Mouse (Mus musculus) bone marrow, adult 2 months (tissue): ENCODE data around the gene Cfap43. TPM values are rescaled to one million over a fixed set of nuclear protein-coding genes. Genes with fewer than 3 reads are reported as not detected.

Experiments used
- H3K27ac ChIP-seq: fragments of 200-500 bp; 2 replicates; pipeline ENCODE4 v1.5.1; 2012; ENCODE audit warnings: low read depth, mild to moderate bottlenecking, control low read depth, inconsistent platforms, low read length; ENCODE audit not compliant: control insufficient read depth, poor library complexity, insufficient read depth
- H3K4me1 ChIP-seq: fragments of 200-500 bp; 2 replicates; pipeline ENCODE4 v1.6.1; 2011; ENCODE audit warnings: low read length; ENCODE audit not compliant: control insufficient read depth, insufficient read depth
- H3K4me3 ChIP-seq: fragments of 200-500 bp; replicated peaks from 2 replicates; pipeline ENCODE3; 2011; ENCODE audit warnings: mild to moderate bottlenecking, low read depth, low read length, control low read depth; ENCODE audit not compliant: control insufficient read depth
- CTCF ChIP-seq: fragments of 200-500 bp; IDR thresholded peaks from 2 replicates; pipeline ENCODE4 v1.5.1; 2011; ENCODE audit warnings: low read length, control low read depth; ENCODE audit not compliant: control insufficient read depth, insufficient read depth
- POLR2A ChIP-seq: fragments of 200-500 bp; IDR thresholded peaks from 2 replicates; pipeline ENCODE4 v1.6.1; 2011; ENCODE audit warnings: low read depth, mild to moderate bottlenecking, control low read depth, low read length, borderline replicate concordance; ENCODE audit not compliant: control insufficient read depth
- whole genome bisulfite sequencing: fragments of 180-500 bp; shearing (Covaris S2); methylation state at CpG from one replicate; pipeline ENCODE4 v1.1.7; 2018; 5-methylcytosine and 5-hydroxymethylcytosine counted together
- polyA plus RNA-seq: library from polyadenylated mRNA; stranded (reverse); fragments of >200 nt; gene quantifications from 2 replicates; pipeline ENCODE4 v1.2.4, GENCODE M21; 2011; ENCODE audit warnings: low replicate concordance; ENCODE audit not compliant: missing spikeins, insufficient read depth, insufficient read length

Gene Cfap43
- polyA plus RNA-seq, 1 experiment = not detected

GRCm38 (mm10) chr19:47868951-47869350, 50.1 kb downstream of the Cfap43 start:
- TF ChIP-seq CTCF (no peak), POLR2A (no peak)
- Histone ChIP-seq H3K27ac (no peak overlapping the region), H3K4me3 (no peak overlapping the region), H3K4me1 (no peaks in the 10 kb centered on the region)
- WGBS = 71% methylated on average over 4 of the region's 4 CpGs

DNA sequence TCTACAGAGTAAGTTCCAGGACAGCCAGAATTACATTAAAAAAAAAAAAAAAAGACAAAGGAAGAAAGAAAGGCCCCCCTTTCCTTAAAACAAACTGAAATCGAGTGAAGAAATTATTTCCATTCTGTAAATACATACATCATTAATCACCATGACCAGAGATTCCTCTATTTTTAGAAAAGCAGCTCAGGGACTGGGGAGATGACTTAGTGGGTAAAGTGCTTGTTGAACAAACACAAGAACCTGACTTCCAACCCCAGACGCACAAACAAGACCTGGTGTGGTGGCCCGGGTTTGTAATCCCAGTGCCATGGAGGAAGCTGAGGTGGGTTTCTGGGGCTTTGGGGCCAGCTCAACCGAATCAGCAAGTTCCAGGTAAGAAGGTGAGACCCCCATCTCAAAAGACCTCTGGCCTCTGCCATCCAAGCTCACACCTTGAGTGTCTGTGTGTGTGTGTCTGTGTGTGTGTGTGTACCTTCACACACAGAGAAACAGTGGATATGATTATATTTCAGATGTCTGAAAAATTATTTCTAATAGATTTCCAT, 51.4 kb downstream of the Cfap43 start:
- no peak overlapping the region for H3K27ac ChIP-seq
- no peak overlapping the region for H3K4me3 ChIP-seq
- TF ChIP-seq CTCF (no peak), POLR2A (no peak)
- H3K4me1 ChIP-seq = no peaks in the 10 kb centered on the region
- WGBS = 52% methylated on average over 4 of the region's 4 CpGs

DNA sequence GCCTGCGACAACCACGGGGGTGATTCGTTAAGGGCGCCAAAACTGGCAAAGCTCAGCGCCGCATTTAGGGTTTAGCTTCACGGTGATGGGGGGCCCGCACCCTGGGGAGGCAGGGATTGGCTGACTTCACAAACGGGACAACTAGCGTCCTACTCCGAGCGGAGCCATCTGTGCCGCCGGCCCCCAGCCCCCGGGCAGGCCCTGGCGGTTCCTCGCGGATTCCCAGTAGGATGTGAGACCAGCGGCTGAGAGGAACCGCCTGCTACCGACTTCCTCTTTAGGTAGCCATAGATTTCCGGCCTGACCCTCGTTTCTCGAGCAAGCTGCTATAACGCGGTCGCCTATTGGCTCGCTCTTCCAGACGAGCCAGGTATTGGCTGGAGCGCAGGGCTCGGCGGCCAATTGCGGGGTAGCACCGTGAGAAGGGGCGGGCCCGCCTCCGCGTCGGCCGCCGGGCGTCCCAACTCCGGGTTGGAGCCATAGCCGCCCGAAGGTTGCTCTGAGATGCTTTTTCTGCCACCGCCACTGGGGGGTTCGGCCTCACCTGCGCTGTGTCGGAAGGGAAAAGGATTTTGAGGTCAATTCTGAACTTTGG, 53.6 kb downstream of the Cfap43 start, which contains the start of gene Gsto2:
Gsto2 (plus strand) TSS at position 182 of the 595 bp plus-strand sequence.
- TF ChIP-seq CTCF (peak; percentile 34; the same call in 1 of the 2 replicates), POLR2A (no peak; the same call in 1 of the 2 replicates)
- WGBS = under 1% methylated on average over 49 of the region's 49 CpGs

DNA sequence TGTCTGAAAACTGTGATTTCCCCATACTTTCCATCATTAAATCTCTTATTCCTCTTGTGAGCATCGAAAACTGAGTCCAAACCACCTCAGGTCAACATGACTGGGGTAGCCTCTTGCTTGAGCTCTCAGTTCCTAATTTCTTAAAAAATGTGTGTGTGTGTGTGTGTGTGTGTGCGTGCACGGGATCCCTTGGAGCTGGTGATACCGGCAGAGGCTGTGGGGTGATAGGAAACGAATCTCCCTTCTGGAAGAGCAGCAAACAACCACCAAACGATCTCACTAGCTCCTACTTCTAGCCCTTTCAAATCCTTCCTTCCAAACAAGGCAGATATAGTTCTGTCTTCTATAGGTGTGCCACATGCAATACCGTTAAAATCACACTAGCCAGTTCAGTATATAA, 54.4 kb downstream of the Cfap43 start:
- Histone ChIP-seq H3K4me1 (no peaks in the 10 kb centered on the region), H3K27ac (no peak overlapping the region), H3K4me3 (no peak overlapping the region)
- TF ChIP-seq POLR2A = no peak
- TF ChIP-seq CTCF = no peak
- WGBS = 81% methylated on average over 7 of the region's 7 CpGs

More for the DNA sequence above, 53.6 kb downstream of the Cfap43 start, which contains the start of gene Gsto2:
- Histone ChIP-seq H3K4me1 (no peaks in the 10 kb centered on the region), H3K4me3 (peak within 1 kb of the TSS; percentile 69), H3K27ac (peak within 1 kb of the TSS; percentile 71)

- WGBS = 93% methylated on average over 9 of the region's 9 CpGs
- Histone ChIP-seq H3K4me3 (no peak overlapping the region), H3K4me1 (no peaks in the 10 kb centered on the region), H3K27ac (no peak overlapping the region)
- TF ChIP-seq POLR2A = no peak
- no peak for TF ChIP-seq CTCF
These were observed 55.0 kb downstream of the Cfap43 start for GRCm38 (mm10) chr19:47864051-47864450.

GRCm38 (mm10) chr19:47862581-47862980, 56.5 kb downstream of the Cfap43 start:
- no peak overlapping the region for H3K27ac ChIP-seq
- no peaks in the 10 kb centered on the region for H3K4me1 ChIP-seq
- TF ChIP-seq CTCF (no peak), POLR2A (no peak)
- 88% methylated on average over 3 of the region's 3 CpGs for WGBS
- H3K4me3 ChIP-seq = no peak overlapping the region

- H3K27ac ChIP-seq = no peak overlapping the region
- TF ChIP-seq POLR2A (no peak), CTCF (no peak)
- no peaks in the 10 kb centered on the region; the same call in 1 of the 2 replicates for H3K4me1 ChIP-seq
- H3K4me3 ChIP-seq = no peak overlapping the region
- WGBS = 85% methylated on average over 8 of the region's 8 CpGs
These were observed 59.9 kb downstream of the Cfap43 start for GRCm38 (mm10) chr19:47859180-47859579.

DNA sequence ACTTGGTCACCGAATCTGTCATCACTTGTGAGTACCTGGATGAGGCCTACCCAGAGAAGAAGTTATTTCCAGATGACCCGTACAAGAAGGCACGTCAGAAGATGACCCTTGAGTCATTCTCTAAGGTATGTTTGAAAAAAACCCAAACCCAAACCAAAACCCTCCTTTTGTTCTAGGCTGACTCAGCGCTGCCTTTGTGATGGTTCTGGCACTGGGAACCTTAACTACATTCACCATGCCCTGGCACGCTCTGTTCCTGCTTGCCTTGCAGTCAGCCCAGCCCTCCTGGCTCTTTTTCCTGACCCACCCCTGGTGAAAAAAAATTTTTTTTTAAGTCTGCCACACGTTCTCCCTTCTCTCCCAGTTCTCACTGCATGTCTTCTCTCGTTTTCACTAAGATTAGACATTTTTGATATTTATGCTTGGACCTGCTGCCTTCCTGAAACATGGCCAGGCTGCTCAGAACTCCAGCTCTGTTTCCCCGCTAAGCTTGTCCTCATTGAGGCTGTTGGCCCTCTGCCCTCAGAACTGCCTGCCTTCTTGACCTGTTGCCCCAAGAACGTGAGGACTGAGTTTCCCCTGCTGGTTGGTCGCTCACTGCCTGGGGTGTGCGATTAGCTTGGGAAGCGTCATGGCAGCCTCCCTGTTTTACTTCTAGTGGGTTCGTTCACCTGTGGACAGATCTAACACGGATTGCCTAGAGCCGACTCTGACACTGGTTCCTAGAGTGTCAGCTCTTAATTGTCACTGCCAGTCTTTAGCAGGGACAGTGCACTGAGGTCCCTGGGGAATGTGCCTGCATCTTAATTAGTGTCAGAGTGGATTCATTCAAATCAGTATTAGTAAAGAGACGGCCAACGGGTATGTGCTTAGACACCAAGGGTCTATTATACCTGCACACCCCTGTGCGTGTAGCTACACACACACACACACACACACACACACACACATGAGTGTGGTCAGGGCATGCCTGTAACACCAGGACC, 60.8 kb downstream of the Cfap43 start:
- 85% methylated on average over 18 of the region's 18 CpGs for WGBS
- TF ChIP-seq CTCF (no peak), POLR2A (no peak)
- Histone ChIP-seq H3K27ac (no peak overlapping the region), H3K4me3 (no peak overlapping the region), H3K4me1 (no peaks in the 10 kb centered on the region; the same call in 1 of the 2 replicates)
